Mouse (Mus musculus) layer of hippocampus, postnatal 14 days (tissue): Measurements from ENCODE around the gene Nr0b2. TPM values are rescaled to one million over a fixed set of nuclear protein-coding genes. Genes with fewer than 3 reads are reported as not detected.
A peak's percentile ranks its signal among the peaks of the same experiment; 100 is the strongest.

Experiments used
- DNase-seq, 2 experiments: peaks; one replicate each; pipeline ENCODE4 v3.0.0; 2021 to 2022; ENCODE audit warnings: low spot score in 2 of 2, mixed read lengths in 1 of 2
- total RNA-seq, 2 experiments: library from RNA; stranded (reverse); gene quantifications; 2 replicates each; pipeline ENCODE4 v1.2.3; 2021

The Nr0b2 gene
- total RNA-seq, 2 experiments from 2014 or later = not detected

DNA sequence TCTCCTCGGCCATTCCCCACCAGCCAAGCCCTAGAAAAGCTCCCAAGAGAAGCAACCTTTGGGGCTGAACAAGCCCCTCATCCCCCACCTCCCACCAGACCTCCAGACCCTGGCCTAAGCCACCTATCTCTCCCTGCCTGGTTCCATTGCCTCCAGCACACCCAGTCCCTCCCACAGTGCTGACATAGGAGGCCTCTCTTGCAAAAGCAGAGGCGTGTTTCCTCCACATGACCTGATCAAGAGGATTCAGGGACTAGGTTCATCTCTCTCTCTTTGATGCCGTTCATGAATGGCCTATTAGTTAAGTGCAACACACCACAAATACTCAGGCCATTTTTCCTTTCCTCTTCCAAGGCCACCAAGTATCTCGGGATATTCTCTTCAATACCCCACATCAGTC, 6.7 kb downstream of the Nr0b2 start:
- no peak for DNase-seq

DNA sequence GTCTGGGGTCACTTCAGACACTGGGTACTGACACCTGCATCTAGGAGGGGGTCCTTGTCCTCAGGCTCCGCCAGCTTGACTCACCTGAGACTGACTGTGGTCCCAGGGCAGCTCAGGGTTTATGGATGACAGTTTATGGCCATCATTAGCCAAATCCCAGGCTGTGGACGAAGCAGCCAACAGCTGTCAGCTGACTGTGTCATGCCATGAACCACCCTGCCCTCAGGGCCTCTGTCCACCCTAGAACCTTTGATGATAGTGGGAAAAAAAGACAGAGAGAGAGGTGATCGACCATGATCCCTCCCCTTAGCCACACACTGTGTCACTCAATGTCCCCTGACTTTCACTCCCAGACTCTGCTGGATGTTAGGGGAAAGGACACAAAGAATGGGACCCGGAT, 8.4 kb downstream of the Nr0b2 start:
- no peak for DNase-seq

GRCm38 (mm10) chr4:133563123-133563571, 10.0 kb downstream of the Nr0b2 start:
- DNase-seq = peak in 1 of 2 experiments; percentile 16

GRCm38 (mm10) chr4:133567251-133567650, 14.1 kb downstream of the Nr0b2 start:
- no peak for DNase-seq

GRCm38 (mm10) chr4:133569291-133570065, 16.3 kb downstream of the Nr0b2 start:
- DNase-seq = no peak

- no peak for DNase-seq
These were observed 16.9 kb downstream of the Nr0b2 start for GRCm38 (mm10) chr4:133570066-133570466.

DNA sequence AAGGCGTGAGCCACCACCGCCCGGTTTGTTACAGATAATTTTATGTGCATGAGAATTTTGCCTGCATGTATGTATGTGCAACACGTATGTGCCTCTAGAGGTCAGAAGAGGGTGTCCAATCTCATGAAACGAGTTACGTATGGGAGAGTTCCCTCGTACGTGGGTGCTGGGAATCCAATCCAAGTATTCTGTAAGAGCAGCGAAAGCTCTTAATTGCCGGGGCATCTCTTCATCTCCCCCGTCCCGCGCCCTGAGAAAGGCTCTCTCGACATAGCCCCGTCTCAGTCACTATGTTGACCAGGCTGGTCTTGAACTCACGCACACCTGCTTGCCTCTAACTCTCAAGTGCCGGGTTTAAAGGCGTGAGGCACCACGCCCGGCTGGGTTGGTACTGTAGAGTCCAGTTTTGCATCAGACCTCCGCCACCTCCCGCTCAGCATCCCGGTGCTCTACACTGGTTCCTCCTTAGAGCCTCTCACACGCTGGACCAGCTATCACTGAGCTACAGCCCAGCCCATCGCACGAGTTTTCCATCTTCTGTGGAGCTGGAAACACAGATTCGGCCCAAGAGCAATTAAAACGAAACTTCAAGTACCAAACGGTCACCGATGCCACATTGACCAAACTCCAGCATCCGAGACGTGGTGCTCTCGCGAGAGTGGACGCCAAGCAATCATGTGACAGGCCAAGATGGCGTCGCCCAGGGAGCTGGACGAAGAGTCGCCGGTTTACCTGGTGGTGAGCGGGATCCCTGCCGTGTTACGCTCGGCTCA, 21.1 kb downstream of the Nr0b2 start, which contains the start of gene Gpatch3:
Gene Gpatch3, plus strand, starts transcription at position 676 of the 773 bp plus-strand sequence.
- DNase-seq = peak; percentile 89 to 94

GRCm38 (mm10) chr4:133574843-133575202, 21.6 kb downstream of the Nr0b2 start:
- DNase-seq = no peak

- DNase-seq = no peak
These were observed 24.8 kb downstream of the Nr0b2 start for GRCm38 (mm10) chr4:133577983-133578382.

DNA sequence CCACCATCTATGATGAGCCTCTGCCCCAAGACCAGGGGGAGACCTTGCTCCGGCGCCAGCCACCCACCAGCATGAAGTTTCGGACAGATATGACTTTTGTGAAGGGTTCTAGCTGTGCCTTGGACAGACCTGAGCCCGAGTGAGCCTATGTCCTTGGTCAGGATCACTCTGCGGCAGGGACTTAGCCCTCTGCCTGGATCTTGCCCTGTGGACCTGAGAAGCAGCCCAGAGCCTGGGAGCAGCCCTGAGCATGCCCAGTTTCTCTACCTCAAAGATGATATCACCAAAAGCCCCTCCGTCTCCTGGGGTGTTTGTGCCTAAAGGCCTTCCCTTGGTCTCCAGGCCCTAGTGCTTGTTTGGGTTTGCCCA, 30.5 kb downstream of the Nr0b2 start:
- DNase-seq = no peak

DNA sequence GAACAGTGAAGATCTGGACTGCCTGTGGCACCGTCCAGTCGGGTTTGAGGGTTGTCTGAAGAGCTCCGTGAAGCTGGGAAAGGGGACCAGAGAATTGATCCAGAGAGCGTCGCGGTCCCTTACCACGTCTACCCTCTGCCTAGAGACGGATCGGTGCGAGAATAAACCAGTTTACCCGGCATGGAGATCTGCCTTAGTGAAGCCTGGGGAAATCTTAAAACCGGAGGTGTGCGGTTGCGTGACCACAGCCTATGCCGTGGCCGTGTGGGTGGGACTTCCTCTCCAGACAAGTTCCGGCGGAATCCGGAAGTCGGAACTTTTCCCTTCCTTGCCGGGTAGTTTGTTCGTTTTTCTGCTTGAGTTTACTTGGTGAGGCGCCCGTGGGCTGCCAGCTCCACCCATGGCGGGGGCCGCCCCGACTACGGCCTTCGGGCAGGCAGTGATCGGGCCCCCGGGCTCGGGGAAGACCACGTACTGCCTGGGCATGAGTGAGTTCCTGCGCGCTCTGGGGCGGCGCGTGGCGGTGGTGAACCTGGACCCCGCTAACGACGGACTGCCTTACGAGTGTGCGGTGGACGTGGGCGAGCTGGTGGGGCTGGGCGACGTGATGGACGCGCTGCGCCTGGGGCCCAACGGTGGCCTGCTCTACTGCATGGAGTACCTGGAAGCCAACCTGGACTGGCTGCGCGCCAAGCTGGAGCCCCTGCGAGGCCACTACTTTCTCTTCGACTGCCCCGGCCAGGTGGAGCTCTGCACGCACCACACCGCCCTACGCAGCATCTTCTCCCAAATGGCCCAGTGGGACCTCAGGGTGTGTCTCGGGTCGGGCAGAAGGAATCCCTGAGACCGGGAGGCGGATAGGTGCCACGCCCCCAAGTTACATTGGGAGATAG, 31.1 kb downstream of the Nr0b2 start, which contains the start of gene Gpn2:
Gene Gpn2, plus strand, starts transcription at position 304 of the 893 bp plus-strand sequence.
- peak; percentile 71 to 86 for DNase-seq

DNA sequence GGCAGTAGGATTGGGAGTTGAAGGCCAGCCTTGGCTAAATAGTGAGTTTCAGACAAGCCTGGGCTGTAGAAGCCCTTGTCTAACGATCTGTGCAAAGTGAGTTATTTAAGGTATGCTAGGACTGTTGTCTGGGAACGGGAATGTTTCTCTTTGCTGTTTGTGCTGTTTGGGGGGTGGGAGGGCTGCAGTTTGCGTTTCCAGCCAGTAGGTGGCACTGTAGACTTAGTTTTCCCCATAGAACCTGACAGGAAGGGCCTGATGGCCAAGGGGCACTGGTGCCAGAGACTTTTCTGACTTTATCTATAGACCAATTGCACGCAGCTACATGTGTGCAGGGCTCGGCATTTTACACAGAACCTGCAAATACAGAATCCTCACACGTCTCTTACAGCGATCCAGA, 39.4 kb downstream of the Nr0b2 start:
- DNase-seq = peak; percentile 66 to 67

GRCm38 (mm10) chr4:133595538-133595937, 42.4 kb downstream of the Nr0b2 start:
- no peak for DNase-seq

- no peak for DNase-seq
These were observed 42.9 kb downstream of the Nr0b2 start for GRCm38 (mm10) chr4:133596084-133596483.

- no peak for DNase-seq
These were observed 45.4 kb downstream of the Nr0b2 start for GRCm38 (mm10) chr4:133598616-133599015.

- DNase-seq = no peak
These were observed 45.9 kb downstream of the Nr0b2 start for GRCm38 (mm10) chr4:133599116-133599515.

GRCm38 (mm10) chr4:133599571-133600073, 46.4 kb downstream of the Nr0b2 start:
- DNase-seq = peak; percentile 47 to 78

DNA sequence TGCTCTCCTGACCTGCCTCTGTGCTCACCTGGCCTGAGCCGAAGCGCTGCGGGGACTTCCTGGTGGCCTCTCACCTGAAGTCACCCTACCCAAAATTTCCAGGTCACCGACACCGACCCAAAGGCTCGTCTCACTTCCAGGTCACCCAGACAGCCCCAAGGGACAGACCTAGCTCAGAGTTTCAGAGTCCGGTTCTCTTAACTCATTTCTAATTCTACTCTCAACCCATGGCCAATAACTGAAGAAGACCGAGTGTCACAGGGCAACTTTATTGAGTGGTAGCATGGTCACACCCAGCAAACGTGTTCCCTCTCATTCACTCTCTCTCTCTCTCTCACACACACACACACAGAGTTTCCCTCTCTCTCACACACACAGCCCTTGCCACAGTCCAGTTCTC, 47.1 kb downstream of the Nr0b2 start:
- DNase-seq = no peak

DNA sequence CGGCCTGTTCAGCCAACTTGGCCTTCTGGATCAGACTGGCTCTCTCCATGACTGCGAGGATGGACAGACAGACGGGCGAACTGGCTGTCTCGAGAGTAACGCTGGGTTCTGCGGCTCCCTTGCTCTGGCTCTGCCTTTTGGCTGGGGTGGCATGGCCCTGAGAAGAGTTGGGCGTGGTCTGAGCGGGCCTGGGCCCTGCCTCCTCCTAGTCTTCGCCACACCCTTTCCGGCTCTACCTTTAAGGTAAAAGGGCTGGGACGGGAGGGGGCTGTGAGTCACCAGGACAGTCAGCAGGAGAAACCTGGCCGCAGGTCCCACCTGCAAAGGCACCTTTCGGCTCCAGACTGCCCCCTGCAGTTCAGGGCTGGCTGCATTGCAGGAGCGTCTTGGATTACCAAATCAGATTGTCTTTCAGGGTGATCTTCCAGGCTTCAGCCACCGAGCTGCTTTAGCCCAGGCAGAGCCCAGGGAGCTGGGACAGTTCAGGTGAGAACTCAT, 48.6 kb downstream of the Nr0b2 start, which contains the start of gene Sfn:
Gene Sfn, minus strand, starts transcription at position 448 of the 498 bp plus-strand sequence.
- DNase-seq = no peak

DNA sequence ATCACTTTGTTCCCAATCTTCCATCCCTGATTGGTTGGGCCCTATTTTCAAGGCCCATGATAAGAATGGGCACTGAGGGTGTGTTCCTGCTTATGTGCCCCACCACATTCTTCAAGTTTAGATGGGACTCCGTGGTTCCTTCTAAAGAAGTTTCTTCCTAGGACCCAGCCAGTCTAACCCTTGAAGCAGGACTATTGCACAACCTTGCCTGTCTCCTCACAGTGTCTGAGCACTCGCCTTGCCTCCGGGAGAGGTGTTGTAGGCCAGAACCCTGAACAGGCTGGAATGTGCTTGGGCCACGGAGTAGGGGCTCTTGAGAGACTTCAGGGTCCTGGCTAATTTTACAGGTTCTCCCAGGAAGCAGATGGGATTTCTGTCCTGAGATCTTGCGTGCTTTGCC, 49.9 kb downstream of the Nr0b2 start:
- DNase-seq = no peak

DNA sequence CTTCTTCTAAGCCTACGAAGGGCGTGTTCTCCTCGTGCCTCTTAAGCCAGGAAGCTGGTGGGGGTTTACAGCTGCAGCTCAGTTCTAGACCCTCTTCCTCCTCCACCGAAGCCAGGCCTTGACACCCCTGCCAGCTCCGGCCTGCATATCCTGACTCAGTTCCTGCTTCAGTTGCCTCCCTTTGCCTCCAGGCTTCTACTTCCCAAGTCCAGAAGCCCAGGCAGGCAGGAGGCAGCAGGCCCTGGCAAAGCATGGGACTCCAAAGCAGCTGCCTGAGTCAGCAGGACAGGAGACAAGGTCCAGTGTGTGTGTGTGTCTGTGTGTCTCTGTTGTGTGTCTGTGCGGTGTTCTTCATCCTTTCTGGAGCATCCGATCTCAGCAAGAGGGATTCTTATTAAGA, 51.0 kb downstream of the Nr0b2 start:
- no peak for DNase-seq
